Mouse (Mus musculus) intestine, embryonic 14.5 days (tissue): ENCODE data around the gene Fam13c. TPM values are rescaled to one million over a fixed set of nuclear protein-coding genes. Genes with fewer than 3 reads are reported as not detected.

ENCODE experiments used
- ATAC-seq: fragments of 200-750 bp; cut with Nextera tagmentation; replicated peaks from 2 replicates; pipeline ENCODE4 v1.8.0; 2017; ENCODE audit warnings: low read depth, moderate number of reproducible peaks, moderate TSS enrichment, moderate library complexity; ENCODE audit not compliant: low FRiP score, low TSS enrichment
- DNase-seq: peaks from one replicate; pipeline ENCODE4 v3.0.0-alpha.2; 2018; ENCODE audit warnings: low spot score
- H3K27ac ChIP-seq: fragments of 300-500 bp; sonication (generic); 2 replicates; pipeline ENCODE4 v1.5.1; 2014; ENCODE audit warnings: low read depth, mild to moderate bottlenecking, control low read depth
- H3K27me3 ChIP-seq: fragments of 300-500 bp; sonication (generic); replicated peaks from 2 replicates; pipeline ENCODE4 v1.6.1; 2014; ENCODE audit warnings: low read length, control low read depth; ENCODE audit not compliant: control insufficient read depth, insufficient read depth
- H3K36me3 ChIP-seq: fragments of 300-500 bp; sonication (generic); 2 replicates; pipeline ENCODE4 v1.6.1; 2014; ENCODE audit warnings: low read length, control low read depth; ENCODE audit not compliant: control insufficient read depth, insufficient read depth
- H3K4me1 ChIP-seq: fragments of 300-500 bp; sonication (generic); replicated peaks from 2 replicates; pipeline ENCODE4 v1.6.1; 2014; ENCODE audit warnings: low read length, control low read depth, mixed read lengths; ENCODE audit not compliant: control insufficient read depth, insufficient read depth
- H3K4me2 ChIP-seq: fragments of 300-500 bp; sonication (generic); 2 replicates; pipeline ENCODE4 v1.6.1; 2014; ENCODE audit warnings: low read length
- H3K4me3 ChIP-seq: fragments of 300-500 bp; sonication (generic); 2 replicates; pipeline ENCODE4 v1.5.1; 2014; ENCODE audit warnings: low read depth, low read length, control low read depth, mixed read lengths
- H3K9ac ChIP-seq: fragments of 300-500 bp; sonication (generic); 2 replicates; pipeline ENCODE4 v1.6.1; 2014; ENCODE audit warnings: mild to moderate bottlenecking, low read length
- H3K9me3 ChIP-seq: fragments of 300-500 bp; sonication (generic); 2 replicates; pipeline ENCODE4 v1.6.1; 2016; ENCODE audit warnings: low read length, control low read depth; ENCODE audit not compliant: control insufficient read depth
- WGBS: fragments of 180-500 bp; shearing (Covaris S2); extraction: QIAGEN DNeasy Blood & Tissue Kit; methylation state at CpG from one replicate; pipeline ENCODE4 v1.1.7; 2014; 5-methylcytosine and 5-hydroxymethylcytosine counted together
- polyA plus RNA-seq: library from polyadenylated mRNA; unstranded; fragments of >200 nt; fragmentation: Nextera tagmentation; extraction: Ambion mirVana; gene quantifications from 2 replicates; pipeline ENCODE4 v1.2.1, GENCODE M21; 2014

Fam13c gene
- polyA plus RNA-seq, 1 experiment from 2014 or later: 9.7 TPM

- H3K36me3 ChIP-seq: no peaks in the 10 kb centered on the region
- DNase-seq: no peak
- ATAC-seq: no peak
- H3K27me3 ChIP-seq: no peaks in the 10 kb centered on the region
- H3K4me2 ChIP-seq: no peak overlapping the region
- no peak overlapping the region for H3K9ac ChIP-seq
- no peak overlapping the region for H3K4me3 ChIP-seq
- 75% methylated on average over 13 of the region's 13 CpGs for WGBS
- H3K27ac ChIP-seq: no peak overlapping the region
- no peaks in the 10 kb centered on the region; the same call in 1 of the 2 replicates for H3K4me1 ChIP-seq
- H3K9me3 ChIP-seq: 0 out of 2 replicates have a peak, but pooled peaks cover 3% of the 10 kb centered on the region
Measured at GRCm38 (mm10) chr10:70499246-70499645, 59.0 kb downstream of the Fam13c start.

DNA sequence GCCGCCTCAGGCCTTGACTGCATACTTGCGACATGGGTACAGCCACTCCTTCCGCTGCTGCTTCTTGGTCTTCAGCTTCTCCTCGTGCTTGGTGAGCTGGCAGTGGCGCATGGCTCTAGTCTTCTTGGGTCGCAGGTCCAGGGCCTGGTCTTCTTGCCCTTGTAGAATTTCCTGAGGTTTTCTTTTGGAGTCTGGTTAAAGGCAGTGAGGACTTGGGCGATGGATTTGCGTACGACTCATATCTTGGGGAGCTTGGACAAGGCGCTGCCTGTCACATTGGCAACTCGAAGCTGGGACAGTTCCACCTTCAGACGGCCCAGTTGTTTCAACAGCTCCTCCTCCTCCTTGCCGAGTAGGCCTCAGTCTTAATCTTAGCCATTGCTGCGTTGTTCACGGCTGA lies 64.6 kb downstream of the Fam13c start:
- no peak for DNase-seq
- Histone ChIP-seq H3K27me3 (no peaks in the 10 kb centered on the region), H3K9ac (no peak overlapping the region), H3K36me3 (no peaks in the 10 kb centered on the region), H3K4me1 (no peaks in the 10 kb centered on the region; the same call in 1 of the 2 replicates), H3K4me3 (no peak overlapping the region), H3K27ac (no peak overlapping the region), H3K4me2 (no peak overlapping the region), H3K9me3 (peaks cover 8% of the 10 kb centered on the region; the same call in 1 of the 2 replicates)
- no peak for ATAC-seq
- WGBS: 90% methylated on average over 15 of the region's 15 CpGs

GRCm38 (mm10) chr10:70505395-70505794 lies 65.1 kb downstream of the Fam13c start:
- ATAC-seq (no peak), DNase-seq (no peak)
- Histone ChIP-seq H3K4me3 (no peak overlapping the region), H3K36me3 (no peaks in the 10 kb centered on the region), H3K4me2 (no peak overlapping the region), H3K27me3 (no peaks in the 10 kb centered on the region), H3K4me1 (no peaks in the 10 kb centered on the region; the same call in 1 of the 2 replicates), H3K9me3 (peaks cover 8% of the 10 kb centered on the region; the same call in 1 of the 2 replicates), H3K27ac (no peak overlapping the region), H3K9ac (no peak overlapping the region)

DNA sequence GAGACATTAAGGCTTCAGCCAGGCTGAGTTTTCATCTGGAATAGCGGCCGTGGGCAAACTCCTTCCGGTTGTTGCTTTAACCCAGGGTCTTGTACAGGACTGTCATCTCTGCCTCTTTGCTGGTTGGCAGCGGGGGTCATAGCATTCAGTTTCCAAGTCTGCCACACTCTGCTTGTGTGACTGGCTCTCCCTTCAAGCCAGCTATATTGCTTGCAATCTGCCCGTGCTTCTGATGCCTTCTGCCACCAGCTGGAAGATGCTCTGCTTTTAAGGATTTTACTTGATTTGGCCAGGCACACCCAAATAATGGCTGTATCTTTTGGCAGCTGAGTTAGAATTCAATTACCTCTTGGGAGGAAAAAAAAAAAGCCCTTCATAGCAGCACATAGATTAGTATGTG lies 65.6 kb downstream of the Fam13c start:
- Histone ChIP-seq H3K27ac (no peak overlapping the region), H3K9me3 (peaks cover 8% of the 10 kb centered on the region; the same call in 1 of the 2 replicates), H3K4me1 (no peaks in the 10 kb centered on the region; the same call in 1 of the 2 replicates), H3K4me2 (no peak overlapping the region), H3K9ac (no peak overlapping the region), H3K27me3 (no peaks in the 10 kb centered on the region), H3K4me3 (no peak overlapping the region), H3K36me3 (no peaks in the 10 kb centered on the region)
- DNase-seq (no peak), ATAC-seq (no peak)
- 60% methylated on average over 5 of the region's 5 CpGs for WGBS

DNA sequence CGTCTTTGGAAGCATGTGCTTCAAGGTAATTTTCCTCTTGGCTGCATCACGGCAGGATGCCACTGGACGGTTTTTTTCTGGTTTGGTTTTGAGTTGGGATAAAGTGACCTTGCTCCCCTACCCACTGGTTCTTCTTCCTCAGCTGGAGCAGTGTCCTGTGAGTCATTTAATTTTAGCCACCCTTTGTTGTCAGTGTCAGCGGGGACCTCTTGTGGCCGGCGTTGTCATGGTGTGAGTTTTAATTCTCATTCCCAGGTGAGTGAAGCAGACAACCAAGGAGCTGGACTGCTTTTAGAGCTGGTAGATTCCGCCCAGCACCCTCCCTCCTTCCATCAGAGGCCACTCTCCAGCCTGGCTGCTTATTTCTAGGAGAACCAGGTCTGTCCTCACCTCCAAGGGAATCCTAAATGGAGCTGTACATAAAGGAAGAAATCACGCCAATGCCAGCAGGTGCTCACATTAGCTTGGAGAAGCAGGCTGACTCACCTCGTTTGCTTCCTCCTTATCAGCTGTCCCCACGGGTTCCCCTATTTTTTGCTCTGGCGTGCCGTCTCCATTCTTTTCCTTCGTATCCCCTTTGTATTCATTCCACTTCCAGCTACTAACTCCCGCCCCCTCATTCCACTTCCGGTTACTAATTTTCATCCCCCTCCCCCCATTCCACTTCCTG lies 66.4 kb downstream of the Fam13c start:
- no peak overlapping the region for H3K4me3 ChIP-seq
- DNase-seq: no peak
- 68% methylated on average over 15 of the region's 15 CpGs for WGBS
- H3K4me2 ChIP-seq: no peak overlapping the region
- H3K4me1 ChIP-seq: no peaks in the 10 kb centered on the region; the same call in 1 of the 2 replicates
- H3K9me3 ChIP-seq: peaks cover 8% of the 10 kb centered on the region; the same call in 1 of the 2 replicates
- H3K36me3 ChIP-seq: no peaks in the 10 kb centered on the region
- no peaks in the 10 kb centered on the region for H3K27me3 ChIP-seq
- no peak for ATAC-seq
- H3K9ac ChIP-seq: no peak overlapping the region
- no peak overlapping the region for H3K27ac ChIP-seq

DNA sequence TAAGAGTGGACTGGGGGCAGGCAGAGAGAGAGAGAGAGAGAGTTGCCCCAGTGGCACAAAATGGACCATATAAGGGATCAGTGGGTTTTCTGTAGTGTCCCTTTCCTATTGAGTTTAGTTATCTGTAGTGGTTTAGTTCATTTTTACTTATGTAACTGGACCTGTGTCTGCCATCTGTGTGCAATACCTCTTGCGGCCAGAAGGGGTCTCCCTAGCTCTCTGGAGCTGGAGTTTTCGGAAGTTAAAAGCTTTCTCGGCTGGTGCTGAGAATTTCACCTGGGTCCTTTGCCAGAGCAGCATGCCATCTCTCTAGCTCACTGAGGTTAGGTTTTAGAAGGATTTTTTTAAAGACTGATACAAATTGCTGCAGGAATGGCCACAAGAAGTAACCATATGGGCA lies 67.6 kb downstream of the Fam13c start:
- DNase-seq: no peak
- Histone ChIP-seq H3K4me1 (no peaks in the 10 kb centered on the region; the same call in 1 of the 2 replicates), H3K9ac (no peak overlapping the region), H3K36me3 (no peaks in the 10 kb centered on the region), H3K27me3 (no peaks in the 10 kb centered on the region), H3K4me2 (no peak overlapping the region), H3K9me3 (peaks cover 5% of the 10 kb centered on the region; the same call in 1 of the 2 replicates), H3K27ac (no peak overlapping the region), H3K4me3 (no peak overlapping the region)
- WGBS: 92% methylated on average over 3 of the region's 3 CpGs
- no peak for ATAC-seq

DNA sequence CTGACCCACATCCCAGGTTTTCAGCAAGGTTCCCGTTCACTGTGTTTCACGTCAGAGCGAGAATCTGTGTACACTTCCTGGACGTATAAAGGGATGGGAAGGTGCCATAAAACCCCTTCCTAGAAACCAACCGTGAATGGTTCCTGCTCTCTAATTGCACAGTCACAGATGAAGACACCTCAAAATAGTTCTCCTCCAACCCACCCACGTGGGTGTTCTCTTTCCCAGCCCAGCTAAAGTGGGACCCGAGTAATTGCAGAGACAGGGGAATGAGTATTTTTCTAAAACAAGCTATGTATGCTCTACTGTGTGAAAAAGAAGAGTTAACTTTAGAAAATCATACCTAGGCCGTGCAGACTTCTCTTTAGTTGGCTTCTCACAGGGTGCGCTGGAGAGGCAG lies 74.6 kb downstream of the Fam13c start:
- DNase-seq (no peak), ATAC-seq (no peak)
- H3K4me1 ChIP-seq: peaks cover 3% of the 10 kb centered on the region; the same call in 1 of the 2 replicates
- no peak overlapping the region for H3K4me3 ChIP-seq
- 78% methylated on average over 9 of the region's 9 CpGs for WGBS
- H3K4me2 ChIP-seq: no peak overlapping the region
- no peak overlapping the region for H3K27ac ChIP-seq
- H3K36me3 ChIP-seq: no peaks in the 10 kb centered on the region
- H3K9ac ChIP-seq: no peak overlapping the region
- no peaks in the 10 kb centered on the region for H3K9me3 ChIP-seq
- no peaks in the 10 kb centered on the region for H3K27me3 ChIP-seq

- no peaks in the 10 kb centered on the region for H3K36me3 ChIP-seq
- DNase-seq: no peak
- no peak overlapping the region for H3K27ac ChIP-seq
- no peak overlapping the region for H3K4me3 ChIP-seq
- WGBS: 91% methylated on average over 8 of the region's 8 CpGs
- no peak overlapping the region for H3K4me2 ChIP-seq
- no peaks in the 10 kb centered on the region for H3K9me3 ChIP-seq
- peaks cover 5% of the 10 kb centered on the region; the same call in 1 of the 2 replicates for H3K4me1 ChIP-seq
- H3K27me3 ChIP-seq: no peaks in the 10 kb centered on the region
- H3K9ac ChIP-seq: no peak overlapping the region
- ATAC-seq: no peak
Measured at GRCm38 (mm10) chr10:70516661-70517060, 76.4 kb downstream of the Fam13c start.

GRCm38 (mm10) chr10:70519640-70520099 lies 79.4 kb downstream of the Fam13c start:
- 8% methylated on average over 14 of the region's 14 CpGs for WGBS
- ATAC-seq: no peak
- peak; percentile 57 for DNase-seq
- Histone ChIP-seq H3K36me3 (no peaks in the 10 kb centered on the region), H3K4me3 (peak overlapping the region; percentile 41), H3K9ac (no peak overlapping the region), H3K27me3 (no peaks in the 10 kb centered on the region), H3K27ac (no peak overlapping the region), H3K4me1 (peaks cover 5% of the 10 kb centered on the region; the same call in 1 of the 2 replicates), H3K4me2 (peak overlapping the region; percentile 90), H3K9me3 (no peaks in the 10 kb centered on the region)
